Mouse (Mus musculus) common myeloid progenitor, adult 5-6 weeks (primary cell): ENCODE data around the gene Dnaja4. TPM values are rescaled to one million over a fixed set of nuclear protein-coding genes. Genes with fewer than 3 reads are reported as not detected.

Experiments used
- ATAC-seq: replicated peaks from 2 replicates; pipeline ENCODE4 v1.8.0; 2016; ENCODE audit warnings: low read depth, mild to moderate bottlenecking, moderate TSS enrichment, inconsistent platforms; ENCODE audit not compliant: poor library complexity, severe bottlenecking
- total RNA-seq: library from RNA; stranded (forward); fragments of 200-1000, 187-1606 nt; gene quantifications from 2 replicates; pipeline ENCODE4 v1.2.3, GENCODE M21; 2017

The Dnaja4 gene
- total RNA-seq, 1 experiment from 2014 or later = 6.7 TPM

- no peak for ATAC-seq
Observed at GRCm38 (mm10) chr9:54699087-54699344, 343 bp downstream of the Dnaja4 start.

GRCm38 (mm10) chr9:54699345-54700173 is 886 bp downstream of the Dnaja4 start:
- peak; percentile 26; the same call in 1 of the 2 replicates for ATAC-seq

- ATAC-seq = no peak
Observed at GRCm38 (mm10) chr9:54700174-54700475, 1.5 kb downstream of the Dnaja4 start.

- no peak for ATAC-seq
Observed at GRCm38 (mm10) chr9:54700746-54701145, 2.1 kb downstream of the Dnaja4 start.

DNA sequence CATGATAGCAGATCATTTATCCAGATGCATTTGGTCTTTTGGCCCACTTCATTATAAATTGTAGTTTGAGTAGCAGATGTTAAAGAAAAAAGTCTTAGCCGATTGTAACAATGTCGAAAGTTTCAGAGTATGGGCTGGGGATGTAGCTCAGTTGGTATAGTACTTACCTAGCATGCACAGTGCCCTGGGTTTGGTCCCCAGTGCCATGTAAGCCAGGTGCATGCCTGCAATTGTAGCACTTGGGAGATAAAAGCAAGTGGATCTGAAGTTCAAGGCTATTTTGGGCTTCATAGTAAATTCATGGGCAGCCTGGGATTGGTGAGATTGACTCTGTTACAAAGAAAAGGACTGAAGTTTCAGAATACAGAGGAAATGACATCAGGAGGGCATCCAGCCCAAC is 3.9 kb downstream of the Dnaja4 start:
- ATAC-seq = no peak

GRCm38 (mm10) chr9:54704361-54704760 is 5.7 kb downstream of the Dnaja4 start:
- ATAC-seq = peak; percentile 52

- no peak for ATAC-seq
Observed at GRCm38 (mm10) chr9:54705561-54705960, 6.9 kb downstream of the Dnaja4 start.

- ATAC-seq = no peak
Observed at GRCm38 (mm10) chr9:54707288-54707999, 8.8 kb downstream of the Dnaja4 start.

DNA sequence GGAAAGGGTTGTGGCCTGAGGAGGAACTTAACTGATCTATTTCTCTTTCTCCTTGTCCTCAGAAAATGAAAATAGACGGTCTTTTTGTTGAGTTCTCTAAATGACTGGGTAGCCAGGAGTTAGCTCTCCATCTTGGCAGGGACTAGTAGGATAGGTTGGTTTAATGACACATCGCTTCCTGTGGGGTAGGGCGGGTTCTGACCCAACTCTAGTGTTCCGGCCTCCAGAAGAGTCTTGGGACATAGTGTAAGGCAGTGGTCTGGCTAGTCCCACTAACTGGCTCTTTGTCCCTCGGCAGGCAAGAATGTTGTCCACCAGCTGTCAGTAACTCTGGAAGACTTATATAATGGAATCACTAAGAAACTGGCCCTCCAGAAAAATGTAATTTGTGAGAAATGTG is 9.4 kb downstream of the Dnaja4 start:
- no peak for ATAC-seq

DNA sequence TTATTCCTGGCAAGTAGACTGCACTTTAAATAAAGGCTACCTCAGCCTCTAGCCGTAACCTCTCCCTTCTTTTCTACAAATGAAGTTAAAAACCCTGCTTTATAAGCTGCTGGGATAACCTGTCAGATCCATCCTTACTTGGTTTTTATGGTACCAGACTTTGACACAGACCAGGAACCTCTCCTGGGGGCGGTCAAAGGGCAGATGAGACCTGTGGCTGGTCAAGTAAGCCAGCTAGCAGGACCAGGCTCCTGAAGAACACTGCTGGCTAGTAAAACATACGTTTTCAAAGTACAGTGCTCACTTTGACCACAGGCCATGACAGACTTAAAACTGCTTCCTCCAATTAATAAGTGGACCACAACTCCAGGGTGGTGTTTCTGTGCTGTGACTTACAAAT is 17.1 kb downstream of the Dnaja4 start:
- no peak for ATAC-seq

DNA sequence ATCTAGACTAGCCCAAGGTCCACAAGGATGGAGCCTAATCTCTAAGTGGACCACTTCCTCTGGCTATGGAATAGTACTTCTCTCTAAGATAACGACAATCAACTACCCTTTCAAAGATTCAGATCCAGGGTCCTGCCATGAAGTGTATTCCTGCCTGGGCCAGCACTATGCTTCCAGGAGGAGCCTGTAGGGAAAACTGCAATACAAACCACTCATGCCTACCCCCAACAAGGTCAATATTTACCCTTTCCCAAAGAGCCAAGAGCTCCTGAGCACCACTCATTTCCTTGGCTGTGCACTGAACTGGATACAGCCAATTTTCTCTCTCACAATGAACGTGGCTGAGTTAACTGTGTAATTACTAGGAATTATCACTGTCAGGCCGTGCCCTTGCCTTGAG is 18.9 kb downstream of the Dnaja4 start:
- no peak for ATAC-seq

GRCm38 (mm10) chr9:54722156-54722555 is 23.5 kb downstream of the Dnaja4 start:
- ATAC-seq = no peak

- ATAC-seq = no peak
Observed at GRCm38 (mm10) chr9:54722596-54722995, 23.9 kb downstream of the Dnaja4 start.

DNA sequence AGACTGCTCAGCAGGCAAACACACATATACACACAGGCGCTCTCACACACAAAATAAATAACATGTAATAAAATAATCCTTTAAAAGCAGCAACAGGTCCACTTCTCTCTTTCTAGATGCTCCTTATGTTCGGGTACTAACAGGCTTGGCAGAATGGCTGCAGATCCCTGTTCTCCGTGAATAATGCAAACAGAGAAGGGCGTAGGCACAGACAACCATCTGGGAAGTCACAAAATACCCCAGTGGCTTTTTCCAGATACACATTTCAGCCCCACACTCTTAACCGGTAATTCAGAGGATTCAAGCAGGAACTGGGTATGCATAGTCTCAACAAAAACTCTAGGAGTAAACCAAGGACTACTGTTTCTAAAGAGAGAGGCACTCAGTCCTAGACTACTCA is 27.6 kb downstream of the Dnaja4 start:
- no peak for ATAC-seq

DNA sequence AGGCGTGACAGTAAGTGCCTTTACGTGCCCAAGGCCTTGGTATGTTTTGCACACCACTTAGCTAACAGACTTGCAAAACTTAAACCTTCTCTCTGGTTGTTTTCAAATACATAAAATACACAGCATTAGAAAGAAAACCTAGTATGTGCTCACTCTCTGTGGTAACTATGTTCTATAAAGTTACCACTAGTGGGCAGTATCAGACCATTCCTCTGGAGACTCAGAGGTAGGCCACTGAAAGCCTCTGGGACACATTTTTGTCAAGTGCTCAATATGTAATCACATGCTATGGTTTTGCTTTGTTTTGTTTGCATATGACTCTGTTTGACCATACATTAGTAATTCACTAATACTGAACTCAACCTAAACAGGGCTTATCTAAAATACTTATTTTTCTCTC is 33.4 kb downstream of the Dnaja4 start:
- ATAC-seq = peak; percentile 43; the same call in 1 of the 2 replicates

- ATAC-seq = peak; percentile 94
Observed at GRCm38 (mm10) chr9:54733921-54734638, 35.4 kb downstream of the Dnaja4 start, which contains the start of gene Wdr61. Gene Wdr61 (minus strand): TSS chr9:54734519.

DNA sequence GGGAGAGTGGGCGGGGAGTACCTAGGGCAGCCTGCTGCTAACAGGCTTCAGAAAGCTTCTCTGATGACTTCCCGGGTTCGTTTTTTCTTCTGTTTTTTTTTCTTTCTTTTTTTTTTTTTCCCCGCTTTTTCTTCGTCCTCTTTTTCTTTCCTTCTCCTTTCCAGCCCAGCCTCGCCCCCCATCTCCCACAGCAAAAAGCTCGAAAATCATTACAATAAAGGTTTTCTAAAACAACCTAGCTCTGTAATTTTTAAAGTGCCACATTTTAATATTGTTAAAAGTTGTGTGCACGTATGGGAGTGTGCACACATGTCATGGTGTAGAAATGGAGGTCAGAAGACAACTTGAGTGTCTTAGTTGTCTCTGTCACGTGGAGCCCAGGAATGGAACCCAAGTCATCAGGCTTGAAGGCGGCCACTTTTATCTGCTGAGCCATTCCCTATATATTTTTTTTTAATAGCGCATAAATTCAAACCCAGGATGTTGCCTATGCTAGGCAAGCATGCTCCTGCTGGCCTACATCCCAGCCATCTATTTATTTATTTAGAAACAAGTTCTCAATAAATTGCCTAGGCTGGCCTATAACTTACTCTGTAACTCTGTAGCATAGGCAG is 36.1 kb downstream of the Dnaja4 start:
- no peak for ATAC-seq

DNA sequence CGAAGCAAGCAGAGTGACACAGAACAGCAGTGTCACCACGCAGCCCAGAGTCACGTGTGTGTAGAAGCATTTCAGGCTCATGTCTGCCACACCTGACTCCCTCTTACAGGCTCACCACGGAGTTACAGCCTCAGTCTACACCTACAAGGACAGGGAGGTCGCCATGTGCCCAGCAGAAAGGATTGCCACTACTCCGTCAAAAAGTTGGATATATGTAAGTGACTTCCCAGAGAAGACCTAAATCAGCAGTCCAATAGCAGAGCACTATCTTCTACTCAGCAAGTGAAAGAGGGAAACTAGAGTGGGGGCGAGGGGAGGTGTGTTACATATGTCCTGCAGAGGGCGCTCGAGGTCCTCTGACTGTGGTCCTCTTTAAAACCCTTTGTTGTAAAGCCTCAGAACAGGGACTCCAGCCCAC is 37.6 kb downstream of the Dnaja4 start:
- ATAC-seq = peak; percentile 62

DNA sequence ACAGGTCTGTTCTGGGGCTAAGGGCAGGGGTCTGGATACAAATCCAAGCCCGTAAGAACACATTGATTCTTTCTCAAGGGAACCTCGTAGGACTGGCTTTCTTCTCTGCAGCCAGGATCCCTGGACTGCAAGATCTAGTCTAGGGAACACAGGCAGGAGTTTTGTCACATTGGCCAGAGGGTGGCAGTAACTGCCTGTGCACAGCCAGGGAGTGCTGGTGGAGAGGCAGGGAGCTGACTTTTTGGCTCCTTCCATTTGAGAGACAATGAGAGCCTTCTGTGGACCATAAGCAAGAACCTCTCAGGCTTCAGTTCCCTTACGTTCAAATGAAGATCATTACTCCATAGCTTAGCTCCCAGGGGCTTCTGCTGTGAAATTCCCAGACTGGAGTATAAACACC is 39.7 kb downstream of the Dnaja4 start:
- ATAC-seq = no peak

- peak; percentile 48 for ATAC-seq
Observed at GRCm38 (mm10) chr9:54743891-54744290, 45.2 kb downstream of the Dnaja4 start.
